ENCODE assay signal across 8 mouse cellular contexts in genomic region chr8:84704356-84704755, GRCm38 (mm10). TPM values are rescaled to one million over a fixed set of nuclear protein-coding genes. Genes with fewer than 3 reads are reported as not detected.
DNase-seq lines count a peak whose midpoint lies in the region; ATAC-seq and TF ChIP-seq lines count a peak whose summit lies in the region.

No protein-coding gene starts in this region.

- ATAC-seq in forebrain, postnatal 0 days, result peak; percentile 40
- 0 out of 2 replicates have a peak, but pooled peaks have one; percentile 22 for ATAC-seq in hindbrain, embryonic 12.5 days (ENCODE audit: low FRiP score)
- ATAC-seq in limb, embryonic 13.5 days (ENCODE audit: low FRiP score, low read depth), result no peak
- no peak for ATAC-seq in midbrain, embryonic 15.5 days (replicated peaks)

- H3K4me2 ChIP-seq in forebrain, postnatal 0 days (ENCODE audit: low read depth), result peak overlapping the region; percentile 51
- peak overlapping the region; percentile 31; the same call in 1 of the 2 replicates for H3K4me2 ChIP-seq in hindbrain, embryonic 12.5 days (replicated peaks)
- peak overlapping the region; percentile 57 for H3K4me2 ChIP-seq in limb, embryonic 13.5 days (replicated peaks)
- peak overlapping the region; percentile 36; the same call in 1 of the 2 replicates for H3K4me2 ChIP-seq in midbrain, embryonic 15.5 days

- no peak overlapping the region for H3K27ac ChIP-seq in cerebellum, adult 2 months (ENCODE audit: insufficient read depth, low read length)
- H3K27ac ChIP-seq in forebrain, postnatal 0 days (ENCODE audit: low read depth, low read length), result peak overlapping the region; percentile 90
- H3K27ac ChIP-seq in hindbrain, embryonic 12.5 days, result no peak overlapping the region
- H3K27ac ChIP-seq in limb, embryonic 13.5 days, result no peak overlapping the region
- no peak overlapping the region for H3K27ac ChIP-seq in midbrain, embryonic 15.5 days
- no peak overlapping the region for H3K27ac ChIP-seq in testis, adult 2 months (ENCODE audit: control insufficient read depth, insufficient read depth, low read depth, low read length)

- TF ChIP-seq POLR2A in cerebellum, adult 2 months (IDR thresholded peaks at IDR 0.05; ENCODE audit: borderline replicate concordance, insufficient read depth, low read length), result no peak
- TF ChIP-seq POLR2A in testis, adult 2 months (IDR thresholded peaks at IDR 0.05; ENCODE audit: control insufficient read depth, low read depth, low read length), result no peak

- peak overlapping the region; percentile 33; the same call in 1 of the 2 replicates for H3K9ac ChIP-seq in forebrain, postnatal 0 days
- no peak overlapping the region for H3K9ac ChIP-seq in hindbrain, embryonic 12.5 days
- no peak overlapping the region for H3K9ac ChIP-seq in limb, embryonic 13.5 days
- H3K9ac ChIP-seq in midbrain, embryonic 15.5 days, result no peak overlapping the region

- H3K27me3 ChIP-seq in cerebellum, adult 2 months (ENCODE audit: control insufficient read depth, insufficient read depth, low read length), result no peaks in the 10 kb centered on the region
- 0 out of 2 replicates have a peak, but pooled peaks cover 11% of the 10 kb centered on the region for H3K27me3 ChIP-seq in forebrain, postnatal 0 days (ENCODE audit: insufficient read depth, low read length)
- peaks cover 86% of the 10 kb centered on the region for H3K27me3 ChIP-seq in hindbrain, embryonic 12.5 days
- peaks cover 72% of the 10 kb centered on the region for H3K27me3 ChIP-seq in limb, embryonic 13.5 days
- H3K27me3 ChIP-seq in midbrain, embryonic 15.5 days (replicated peaks), result peaks cover 68% of the 10 kb centered on the region
- no peaks in the 10 kb centered on the region; the same call in 1 of the 2 replicates for H3K27me3 ChIP-seq in testis, adult 2 months (ENCODE audit: control insufficient read depth, insufficient read depth, low read length)

- peaks cover 12% of the 10 kb centered on the region for H3K36me3 ChIP-seq in forebrain, postnatal 0 days (ENCODE audit: insufficient read depth)
- H3K36me3 ChIP-seq in hindbrain, embryonic 12.5 days, result peaks cover 5% of the 10 kb centered on the region; the same call in 1 of the 2 replicates
- H3K36me3 ChIP-seq in limb, embryonic 13.5 days, result peaks cover 25% of the 10 kb centered on the region
- no peaks in the 10 kb centered on the region; the same call in 1 of the 2 replicates for H3K36me3 ChIP-seq in midbrain, embryonic 15.5 days (replicated peaks)
- H3K36me3 ChIP-seq in testis, adult 2 months (ENCODE audit: control insufficient read depth, insufficient read depth, low read length), result no peaks in the 10 kb centered on the region

- H3K4me3 ChIP-seq in cerebellum, adult 2 months (replicated peaks; ENCODE audit: insufficient read depth, low read depth, low read length), result no peak overlapping the region
- no peak overlapping the region for H3K4me3 ChIP-seq in forebrain, postnatal 0 days (ENCODE audit: low read depth, low read length)
- peak overlapping the region; percentile 11; the same call in 1 of the 2 replicates for H3K4me3 ChIP-seq in hindbrain, embryonic 12.5 days
- peak overlapping the region; percentile 16; the same call in 1 of the 2 replicates for H3K4me3 ChIP-seq in limb, embryonic 13.5 days
- H3K4me3 ChIP-seq in midbrain, embryonic 15.5 days, result 0 out of 2 replicates have a peak overlapping the region, but pooled peaks have one; percentile 9
- peak overlapping the region; percentile 53 for H3K4me3 ChIP-seq in testis, adult 2 months (ENCODE audit: control insufficient read depth, low read depth, low read length)

- 28% methylated on average over 16 of the region's 16 CpGs for WGBS in cerebellum, adult 2 months
- WGBS in forebrain, postnatal 0 days, result 3% methylated on average over 16 of the region's 16 CpGs
- WGBS in hindbrain, embryonic 12.5 days, result under 1% methylated on average over 16 of the region's 16 CpGs
- 4% methylated on average over 16 of the region's 16 CpGs for WGBS in limb, embryonic 13.5 days
- whole genome bisulfite sequencing in midbrain, embryonic 15.5 days, result 3% methylated on average over 16 of the region's 16 CpGs

- peak; percentile 58; the same call in 1 of the 2 replicates for TF ChIP-seq CTCF in cerebellum, adult 2 months (IDR thresholded peaks at IDR 0.05; ENCODE audit: borderline replicate concordance, insufficient read depth, low read depth, low read length)
- peak; percentile 78 for TF ChIP-seq CTCF in forebrain, postnatal 0 days (IDR thresholded peaks at IDR 0.05; ENCODE audit: low read depth)
- peak; percentile 82 for TF ChIP-seq CTCF in testis, adult 2 months (IDR thresholded peaks at IDR 0.05; ENCODE audit: control insufficient read depth, insufficient read depth, insufficient replicate concordance, low read depth, low read length)

- H3K4me1 ChIP-seq in cerebellum, adult 2 months (ENCODE audit: control insufficient read depth, insufficient read depth, low read length), result peaks cover 20% of the 10 kb centered on the region
- peaks cover 15% of the 10 kb centered on the region for H3K4me1 ChIP-seq in forebrain, postnatal 0 days (ENCODE audit: insufficient read depth)
- peaks cover 56% of the 10 kb centered on the region for H3K4me1 ChIP-seq in hindbrain, embryonic 12.5 days
- peaks cover 73% of the 10 kb centered on the region for H3K4me1 ChIP-seq in limb, embryonic 13.5 days
- peaks cover 48% of the 10 kb centered on the region for H3K4me1 ChIP-seq in midbrain, embryonic 15.5 days
- peaks cover 36% of the 10 kb centered on the region for H3K4me1 ChIP-seq in testis, adult 2 months (ENCODE audit: control insufficient read depth, insufficient read depth, low read length)

- DNase-seq in layer of hippocampus, postnatal 14 days (ENCODE audit: low spot score in 2 of 2), result peak; percentile 82 to 89
- DNase-seq in layer of hippocampus, adult 9-10 months (ENCODE audit: low spot score), result no peak
- peak; percentile 59 to 70 for DNase-seq in cerebellum, adult 2 months
- DNase-seq in forebrain, postnatal 0 days, result peak; percentile 85

- H3K9me3 ChIP-seq in forebrain, postnatal 0 days (ENCODE audit: low read length), result no peaks in the 10 kb centered on the region
- H3K9me3 ChIP-seq in hindbrain, embryonic 12.5 days (replicated peaks), result no peaks in the 10 kb centered on the region
- no peaks in the 10 kb centered on the region for H3K9me3 ChIP-seq in limb, embryonic 13.5 days
- no peaks in the 10 kb centered on the region for H3K9me3 ChIP-seq in midbrain, embryonic 15.5 days

RNA-seq across cellular contexts. Expression of gene Lyl1, which starts 3.1 kb away (rescaled TPM):
- total RNA-seq in layer of hippocampus, postnatal 14 days (2021), result 1 to 10 TPM; 3.4 to 4.2 TPM
- 1.7 TPM in 2 replicates for polyA plus RNA-seq in cerebellum, adult 2 months (2012; rRNA removed)
- total RNA-seq in forebrain, postnatal 0 days (2014; rRNA removed), result 2.2 and 2.7 TPM in 2 replicates
- 2.4 and 2.5 TPM in 2 replicates for polyA plus RNA-seq in forebrain, postnatal 0 days (2015; fragmentation: Nextera tagmentation; extraction: Ambion mirVana)
- 4.6 and 4.9 TPM in 2 replicates for polyA plus RNA-seq in hindbrain, embryonic 12.5 days (2016; fragmentation: Nextera tagmentation; extraction: Ambion mirVana)
- polyA plus RNA-seq in limb, embryonic 13.5 days (2015; fragmentation: Nextera tagmentation; extraction: Ambion mirVana), result 4.1 and 4.9 TPM in 2 replicates
- 3.4 and 4.2 TPM in 2 replicates for polyA plus RNA-seq in midbrain, embryonic 15.5 days (2015; fragmentation: Nextera tagmentation; extraction: Ambion mirVana)
- 0.93 and 1.2 TPM in 2 replicates for polyA plus RNA-seq in testis, adult 2 months (2012; rRNA removed)

RNA-seq across cellular contexts. Expression of gene Nacc1, which starts 16.7 kb away (rescaled TPM):
- total RNA-seq in layer of hippocampus, postnatal 14 days (2021), result 10 to 100 TPM; 84.0 to 85.6 TPM
- 91.0 and 93.9 TPM in 2 replicates for polyA plus RNA-seq in cerebellum, adult 2 months (2012; rRNA removed)
- 65.9 and 78.2 TPM in 2 replicates for total RNA-seq in forebrain, postnatal 0 days (2014; rRNA removed)
- 14.6 and 14.7 TPM in 2 replicates for polyA plus RNA-seq in forebrain, postnatal 0 days (2015; fragmentation: Nextera tagmentation; extraction: Ambion mirVana)
- polyA plus RNA-seq in hindbrain, embryonic 12.5 days (2016; fragmentation: Nextera tagmentation; extraction: Ambion mirVana), result 20.9 and 21.3 TPM in 2 replicates
- 15.0 and 15.2 TPM in 2 replicates for polyA plus RNA-seq in limb, embryonic 13.5 days (2015; fragmentation: Nextera tagmentation; extraction: Ambion mirVana)
- polyA plus RNA-seq in midbrain, embryonic 15.5 days (2015; fragmentation: Nextera tagmentation; extraction: Ambion mirVana), result 16.3 and 17.2 TPM in 2 replicates
- polyA plus RNA-seq in testis, adult 2 months (2012; rRNA removed), result 27.5 and 28.2 TPM in 2 replicates

RNA-seq across cellular contexts. Expression of gene Trmt1, which starts 18.2 kb away (rescaled TPM):
- 10 to 100 TPM; 82.9 to 97.3 TPM for total RNA-seq in layer of hippocampus, postnatal 14 days (2021)
- 144 and 148 TPM in 2 replicates for polyA plus RNA-seq in cerebellum, adult 2 months (2012; rRNA removed)
- total RNA-seq in forebrain, postnatal 0 days (2014; rRNA removed), result 89.5 and 94.8 TPM in 2 replicates
- polyA plus RNA-seq in forebrain, postnatal 0 days (2015; fragmentation: Nextera tagmentation; extraction: Ambion mirVana), result 59.8 and 67.5 TPM in 2 replicates
- 51.2 and 55.9 TPM in 2 replicates for polyA plus RNA-seq in hindbrain, embryonic 12.5 days (2016; fragmentation: Nextera tagmentation; extraction: Ambion mirVana)
- polyA plus RNA-seq in limb, embryonic 13.5 days (2015; fragmentation: Nextera tagmentation; extraction: Ambion mirVana), result 70.8 and 72.7 TPM in 2 replicates
- polyA plus RNA-seq in midbrain, embryonic 15.5 days (2015; fragmentation: Nextera tagmentation; extraction: Ambion mirVana), result 63.3 and 66.7 TPM in 2 replicates
- 131 and 161 TPM in 2 replicates for polyA plus RNA-seq in testis, adult 2 months (2012; rRNA removed)

RNA-seq across cellular contexts. Expression of gene G430095P16Rik, which starts 18.5 kb away (rescaled TPM):
- not detected for total RNA-seq in layer of hippocampus, postnatal 14 days (2021)
- polyA plus RNA-seq in cerebellum, adult 2 months (2012; rRNA removed), result 0.27 and 0.33 TPM in 2 replicates
- not detected in 2 replicates for total RNA-seq in forebrain, postnatal 0 days (2014; rRNA removed)
- polyA plus RNA-seq in forebrain, postnatal 0 days (2015; fragmentation: Nextera tagmentation; extraction: Ambion mirVana), result 0.56 and 1.0 TPM in 2 replicates
- 3.0 and 3.6 TPM in 2 replicates for polyA plus RNA-seq in hindbrain, embryonic 12.5 days (2016; fragmentation: Nextera tagmentation; extraction: Ambion mirVana)
- 7.1 and 9.8 TPM in 2 replicates for polyA plus RNA-seq in limb, embryonic 13.5 days (2015; fragmentation: Nextera tagmentation; extraction: Ambion mirVana)
- 0.97 and 1.8 TPM in 2 replicates for polyA plus RNA-seq in midbrain, embryonic 15.5 days (2015; fragmentation: Nextera tagmentation; extraction: Ambion mirVana)
- polyA plus RNA-seq in testis, adult 2 months (2012; rRNA removed), result 0.32 TPM in 2 replicates

RNA-seq across cellular contexts. Expression of gene Ier2, which starts 41.7 kb away (rescaled TPM):
- total RNA-seq in layer of hippocampus, postnatal 14 days (2021), result 10 to 100 TPM in 1 of 2 experiments, 1 to 10 TPM in 1; 9.5 to 12.5 TPM
- polyA plus RNA-seq in cerebellum, adult 2 months (2012; rRNA removed), result 13.9 and 15.1 TPM in 2 replicates
- 4.8 and 8.5 TPM in 2 replicates for total RNA-seq in forebrain, postnatal 0 days (2014; rRNA removed)
- 19.3 and 22.7 TPM in 2 replicates for polyA plus RNA-seq in forebrain, postnatal 0 days (2015; fragmentation: Nextera tagmentation; extraction: Ambion mirVana)
- polyA plus RNA-seq in hindbrain, embryonic 12.5 days (2016; fragmentation: Nextera tagmentation; extraction: Ambion mirVana), result 62.5 and 64.8 TPM in 2 replicates
- polyA plus RNA-seq in limb, embryonic 13.5 days (2015; fragmentation: Nextera tagmentation; extraction: Ambion mirVana), result 71.9 and 73.0 TPM in 2 replicates
- polyA plus RNA-seq in midbrain, embryonic 15.5 days (2015; fragmentation: Nextera tagmentation; extraction: Ambion mirVana), result 16.9 and 17.8 TPM in 2 replicates
- 2.1 and 2.3 TPM in 2 replicates for polyA plus RNA-seq in testis, adult 2 months (2012; rRNA removed)

Comparison
In these comparisons a context has a peak if more than half of its experiments do, and no peak if none do; other contexts are left out.
1. H3K4me3 ChIP-seq: peak in hindbrain, embryonic 12.5 days (single experiment), limb, embryonic 13.5 days (single experiment), midbrain, embryonic 15.5 days (single experiment) and testis, adult 2 months (single experiment); none in cerebellum, adult 2 months (single experiment) and forebrain, postnatal 0 days (single experiment).
2. ATAC-seq: peak in forebrain, postnatal 0 days (single experiment) and hindbrain, embryonic 12.5 days (single experiment); none in limb, embryonic 13.5 days (single experiment) and midbrain, embryonic 15.5 days (single experiment).
3. Peak in every context shown above with its lines, with median percentiles within 50 percentile points of each other: CTCF ChIP-seq and H3K4me2 ChIP-seq.